Mouse (Mus musculus) forebrain, embryonic 16.5 days (tissue): Measurements from ENCODE around the gene Ptprk. TPM values are rescaled to one million over a fixed set of nuclear protein-coding genes. Genes with fewer than 3 reads are reported as not detected.

ENCODE experiments used
- ATAC-seq: fragments of 200-750 bp; cut with Nextera tagmentation; 2 replicates; pipeline ENCODE4 v1.8.0; 2017; ENCODE audit warnings: mild to moderate bottlenecking, moderate library complexity
- H3K27ac ChIP-seq: fragments of 300-500 bp; sonication (generic); 2 replicates; pipeline ENCODE4 v1.5.1; 2014; ENCODE audit warnings: low read length, control low read depth
- H3K27me3 ChIP-seq: fragments of 300-500 bp; sonication (generic); replicated peaks from 2 replicates; pipeline ENCODE4 v1.6.1; 2014; ENCODE audit warnings: low read length; ENCODE audit not compliant: control insufficient read depth, insufficient read depth
- H3K36me3 ChIP-seq: fragments of 300-500 bp; sonication (generic); 2 replicates; pipeline ENCODE4 v1.6.1; 2014; ENCODE audit not compliant: control insufficient read depth, insufficient read depth
- H3K4me1 ChIP-seq: fragments of 300-500 bp; sonication (generic); replicated peaks from 2 replicates; pipeline ENCODE4 v1.6.1; 2014; ENCODE audit warnings: low read length; ENCODE audit not compliant: control insufficient read depth, insufficient read depth
- H3K4me2 ChIP-seq: fragments of 300-500 bp; sonication (generic); 2 replicates; pipeline ENCODE4 v1.6.1; 2014; ENCODE audit warnings: mild to moderate bottlenecking, low read length, control low read depth
- H3K4me3 ChIP-seq: fragments of 300-500 bp; sonication (generic); replicated peaks from 2 replicates; pipeline ENCODE4 v1.5.1; 2014; ENCODE audit warnings: mild to moderate bottlenecking, low read length, control low read depth
- H3K9ac ChIP-seq: fragments of 300-500 bp; sonication (generic); replicated peaks from 2 replicates; pipeline ENCODE4 v1.6.1; 2014; ENCODE audit warnings: low read depth, low read length, control low read depth
- H3K9me3 ChIP-seq: fragments of 300-500 bp; sonication (generic); 2 replicates; pipeline ENCODE4 v1.6.1; 2016; ENCODE audit warnings: low read length; ENCODE audit not compliant: control insufficient read depth
- WGBS: fragments of 180-500 bp; shearing (Covaris S2); extraction: QIAGEN DNeasy Blood & Tissue Kit; methylation state at CpG from one replicate; pipeline ENCODE4 v1.1.7; 2014; 5-methylcytosine and 5-hydroxymethylcytosine counted together
- polyA plus RNA-seq: library from polyadenylated mRNA; unstranded; fragments of >200 nt; fragmentation: Nextera tagmentation; extraction: Ambion mirVana; gene quantifications from 2 replicates; pipeline ENCODE4 v1.2.1, GENCODE M21; 2015

The Ptprk gene
- polyA plus RNA-seq, 1 experiment from 2014 or later, result 43.7 TPM

DNA sequence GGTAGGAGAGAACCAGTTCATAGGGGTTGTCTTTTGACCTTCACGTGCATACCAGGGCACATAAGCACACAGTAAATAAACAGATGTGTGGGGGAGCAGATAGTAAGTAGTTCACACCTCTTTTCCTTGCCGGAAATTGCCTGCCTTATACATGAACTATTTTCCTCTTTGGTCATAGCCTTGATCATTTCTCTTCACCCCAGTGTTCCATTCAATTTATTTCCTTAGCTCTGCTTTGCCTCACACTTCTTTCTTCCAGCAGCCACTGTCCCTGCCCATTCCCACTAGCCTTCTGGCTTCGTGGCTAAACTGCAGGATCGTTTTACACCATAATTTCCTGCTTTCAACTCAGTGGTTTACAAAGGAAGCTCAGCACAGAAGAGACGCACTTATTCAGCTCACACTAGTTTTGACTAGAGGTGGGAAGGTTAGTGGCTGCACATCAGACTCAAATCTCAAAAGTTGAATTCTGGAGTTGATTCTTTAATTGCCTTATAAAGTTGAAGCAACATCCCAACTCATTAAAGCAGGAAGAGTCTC is 151.0 kb downstream of the Ptprk start:
- Histone ChIP-seq H3K9ac (no peak overlapping the region), H3K4me1 (peaks cover 4% of the 10 kb centered on the region; the same call in 1 of the 2 replicates), H3K27me3 (no peaks in the 10 kb centered on the region), H3K36me3 (no peaks in the 10 kb centered on the region), H3K4me2 (no peak overlapping the region), H3K4me3 (no peak overlapping the region), H3K27ac (no peak overlapping the region), H3K9me3 (no peaks in the 10 kb centered on the region)
- 48% methylated on average over 5 of the region's 5 CpGs for WGBS
- ATAC-seq, result no peak

DNA sequence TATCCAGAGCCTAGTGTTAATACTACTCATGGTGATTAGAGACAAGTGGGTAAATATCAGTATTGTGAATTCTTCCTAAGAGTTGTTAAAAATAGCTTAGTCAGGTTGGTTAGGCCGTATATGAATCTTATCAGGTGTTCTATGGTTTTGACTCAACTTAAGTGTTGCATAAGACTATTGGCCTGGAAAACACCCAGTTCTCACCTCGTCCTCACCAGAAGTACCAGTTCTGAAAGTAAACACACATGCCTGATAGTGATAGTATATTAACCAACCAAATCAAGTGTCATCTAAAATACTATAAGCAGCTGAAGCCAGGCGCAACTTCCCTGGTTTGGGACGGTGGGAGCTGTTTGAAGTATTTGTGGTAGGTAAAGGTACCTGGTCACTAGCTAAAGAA is 153.1 kb downstream of the Ptprk start:
- Histone ChIP-seq H3K27me3 (no peaks in the 10 kb centered on the region), H3K4me1 (peaks cover 4% of the 10 kb centered on the region; the same call in 1 of the 2 replicates), H3K9me3 (no peaks in the 10 kb centered on the region), H3K36me3 (no peaks in the 10 kb centered on the region), H3K9ac (no peak overlapping the region), H3K27ac (no peak overlapping the region), H3K4me3 (no peak overlapping the region), H3K4me2 (no peak overlapping the region)
- WGBS, result 93% methylated on average over 4 of the region's 4 CpGs
- no peak for ATAC-seq

DNA sequence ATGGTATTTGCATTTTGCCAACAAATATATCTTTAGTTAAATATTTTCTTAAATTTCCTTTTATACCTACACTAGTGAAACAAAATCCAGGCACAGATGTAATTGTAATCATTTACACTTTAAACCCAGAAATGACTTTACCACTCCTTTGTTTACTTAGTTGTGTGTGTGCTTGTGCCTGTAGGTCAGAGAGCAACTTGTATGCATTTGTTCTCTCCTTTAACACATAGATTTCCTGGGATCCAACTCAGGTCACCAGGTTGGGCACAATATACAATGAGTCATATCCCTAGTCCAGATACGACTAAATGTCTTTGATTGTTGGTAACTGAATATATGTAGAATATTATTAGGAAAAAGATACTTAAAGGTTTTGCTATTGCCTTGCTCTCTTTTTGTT is 153.6 kb downstream of the Ptprk start:
- no peak overlapping the region for H3K9ac ChIP-seq
- H3K4me2 ChIP-seq, result no peak overlapping the region
- WGBS, result 100% methylated on average over 1 of the region's 1 CpGs
- H3K27me3 ChIP-seq, result no peaks in the 10 kb centered on the region
- ATAC-seq, result no peak
- no peak overlapping the region for H3K27ac ChIP-seq
- H3K4me1 ChIP-seq, result peaks cover 4% of the 10 kb centered on the region; the same call in 1 of the 2 replicates
- H3K9me3 ChIP-seq, result no peaks in the 10 kb centered on the region
- H3K36me3 ChIP-seq, result no peaks in the 10 kb centered on the region
- H3K4me3 ChIP-seq, result no peak overlapping the region

DNA sequence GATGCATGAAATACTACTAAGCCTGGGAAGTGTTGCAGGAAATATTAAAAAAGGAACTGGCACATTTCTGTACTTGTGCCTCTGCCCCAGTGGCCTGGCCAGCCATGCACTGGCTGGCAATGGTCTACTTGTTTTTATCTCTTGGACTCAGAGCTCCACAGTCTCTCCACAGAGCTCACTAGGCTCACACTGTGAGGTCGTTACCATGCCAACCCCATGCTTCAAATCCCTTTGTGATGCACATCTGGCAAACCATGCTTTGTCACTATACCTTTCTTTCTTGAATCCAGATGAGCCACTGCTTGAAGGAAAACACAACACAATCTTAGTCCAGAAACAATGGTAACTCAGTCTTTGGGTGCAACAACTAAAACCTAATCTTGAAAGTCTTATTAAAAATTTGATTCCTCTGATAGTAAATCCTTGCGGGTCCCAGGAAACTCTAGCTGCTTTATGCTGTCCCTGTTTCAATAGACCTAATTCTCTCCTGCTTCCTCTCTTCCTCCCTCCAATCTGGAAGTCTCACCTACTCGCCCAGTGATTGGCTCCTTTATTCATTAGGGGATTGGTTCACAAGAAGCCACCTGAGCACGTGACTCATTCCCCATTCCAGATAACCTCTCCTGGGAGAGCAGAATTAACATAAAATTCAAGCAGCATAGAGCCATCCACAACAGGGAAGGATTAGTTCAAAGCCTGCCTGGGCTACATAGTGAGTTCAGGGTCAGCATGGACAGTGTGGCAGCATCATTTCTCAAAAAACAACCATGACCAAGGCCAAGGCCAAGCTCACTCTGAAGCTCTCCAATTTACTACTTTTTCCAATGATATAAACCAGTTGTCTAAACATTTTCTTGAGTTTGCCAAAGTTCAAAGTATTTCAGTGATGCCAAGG is 157.9 kb downstream of the Ptprk start:
- no peak for ATAC-seq
- no peak overlapping the region for H3K27ac ChIP-seq
- H3K9me3 ChIP-seq, result no peaks in the 10 kb centered on the region
- no peak overlapping the region for H3K4me2 ChIP-seq
- H3K4me3 ChIP-seq, result no peak overlapping the region
- no peaks in the 10 kb centered on the region for H3K27me3 ChIP-seq
- H3K9ac ChIP-seq, result no peak overlapping the region
- no peaks in the 10 kb centered on the region for H3K4me1 ChIP-seq
- WGBS, result 23% methylated on average over 4 of the region's 4 CpGs
- H3K36me3 ChIP-seq, result no peaks in the 10 kb centered on the region

DNA sequence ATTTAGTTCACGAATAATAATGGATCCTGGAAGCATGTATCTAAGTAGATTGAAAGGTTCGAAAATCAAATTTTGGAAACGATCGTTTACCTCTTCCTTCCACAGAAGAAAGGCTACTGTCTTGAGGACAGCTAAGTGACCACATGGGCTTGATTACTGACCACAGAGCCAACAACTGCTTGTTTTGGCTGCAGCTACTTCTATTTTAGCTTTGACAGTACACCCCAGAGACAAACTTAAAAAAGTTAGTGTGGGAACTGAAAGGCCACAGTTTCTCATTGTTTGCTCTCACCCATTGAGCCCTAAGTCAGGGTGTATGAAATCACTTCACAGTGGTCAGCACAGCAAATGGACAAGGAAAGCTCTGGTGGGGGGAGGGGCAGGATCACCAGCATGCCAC is 174.4 kb downstream of the Ptprk start:
- Histone ChIP-seq H3K4me2 (no peak overlapping the region), H3K36me3 (no peaks in the 10 kb centered on the region), H3K9me3 (no peaks in the 10 kb centered on the region), H3K9ac (no peak overlapping the region), H3K27ac (no peak overlapping the region), H3K27me3 (no peaks in the 10 kb centered on the region), H3K4me3 (no peak overlapping the region), H3K4me1 (peaks cover 11% of the 10 kb centered on the region)
- WGBS, result 72% methylated on average over 4 of the region's 4 CpGs
- ATAC-seq, result no peak

GRCm38 (mm10) chr10:28251385-28251784 is 176.8 kb downstream of the Ptprk start:
- H3K9ac ChIP-seq, result no peak overlapping the region; the same call in 1 of the 2 replicates
- WGBS, result 26% methylated on average over 4 of the region's 4 CpGs
- peaks cover 11% of the 10 kb centered on the region for H3K4me1 ChIP-seq
- H3K27ac ChIP-seq, result no peak overlapping the region
- ATAC-seq, result no peak
- H3K4me3 ChIP-seq, result no peak overlapping the region
- H3K9me3 ChIP-seq, result no peaks in the 10 kb centered on the region
- no peaks in the 10 kb centered on the region for H3K36me3 ChIP-seq
- no peak overlapping the region; the same call in 1 of the 2 replicates for H3K4me2 ChIP-seq
- no peaks in the 10 kb centered on the region for H3K27me3 ChIP-seq

- H3K4me2 ChIP-seq, result no peak overlapping the region
- H3K27me3 ChIP-seq, result no peaks in the 10 kb centered on the region
- H3K9me3 ChIP-seq, result no peaks in the 10 kb centered on the region
- no peak for ATAC-seq
- no peak overlapping the region for H3K4me3 ChIP-seq
- H3K4me1 ChIP-seq, result no peaks in the 10 kb centered on the region
- H3K36me3 ChIP-seq, result no peaks in the 10 kb centered on the region
- H3K9ac ChIP-seq, result no peak overlapping the region
- 79% methylated on average over 2 of the region's 2 CpGs for WGBS
- H3K27ac ChIP-seq, result no peak overlapping the region
Measured at GRCm38 (mm10) chr10:28260651-28261050, 186.0 kb downstream of the Ptprk start.

DNA sequence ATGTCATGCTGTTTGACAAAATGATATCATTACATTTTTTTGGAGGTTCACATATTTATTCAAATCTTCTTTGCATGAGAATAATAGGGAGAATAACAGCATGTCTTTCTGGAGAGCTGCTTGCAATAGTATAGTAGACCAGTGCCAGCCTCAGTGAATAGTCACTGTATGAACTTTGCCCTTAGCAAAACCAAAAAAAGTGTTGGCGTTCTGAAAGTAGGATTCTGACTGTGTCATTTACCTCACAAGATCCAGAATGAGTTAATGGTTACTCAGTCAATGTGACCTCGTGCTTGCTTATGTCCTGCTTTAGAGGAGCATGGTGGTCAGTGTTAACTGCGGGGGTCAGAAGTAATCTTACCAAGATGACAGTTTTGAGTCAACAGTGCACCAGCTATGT is 187.5 kb downstream of the Ptprk start:
- WGBS, result 91% methylated on average over 3 of the region's 3 CpGs
- H3K9ac ChIP-seq, result no peak overlapping the region
- no peak overlapping the region for H3K4me3 ChIP-seq
- no peaks in the 10 kb centered on the region for H3K9me3 ChIP-seq
- no peak overlapping the region for H3K27ac ChIP-seq
- H3K27me3 ChIP-seq, result no peaks in the 10 kb centered on the region
- ATAC-seq, result no peak
- no peaks in the 10 kb centered on the region for H3K4me1 ChIP-seq
- no peaks in the 10 kb centered on the region for H3K36me3 ChIP-seq
- H3K4me2 ChIP-seq, result no peak overlapping the region

- Histone ChIP-seq H3K4me2 (no peak overlapping the region), H3K27me3 (no peaks in the 10 kb centered on the region), H3K27ac (no peak overlapping the region), H3K4me1 (no peaks in the 10 kb centered on the region), H3K4me3 (no peak overlapping the region), H3K9me3 (no peaks in the 10 kb centered on the region), H3K9ac (no peak overlapping the region), H3K36me3 (no peaks in the 10 kb centered on the region)
- no peak for ATAC-seq
- WGBS, result 79% methylated on average over 2 of the region's 2 CpGs
Measured at GRCm38 (mm10) chr10:28263546-28263945, 188.9 kb downstream of the Ptprk start.
